Mouse (Mus musculus) CH12.LX (cell line): ENCODE data around the gene Lgals9. TPM values are rescaled to one million over a fixed set of nuclear protein-coding genes. Genes with fewer than 3 reads are reported as not detected.

Experiments used
- DNase-seq: peaks from one replicate; pipeline ENCODE4 v3.0.0-alpha.2; 2013; ENCODE audit errors: extremely low read depth
- H3K27ac ChIP-seq: 2 replicates; pipeline ENCODE4 v1.5.1; 2012; ENCODE audit warnings: low read depth, mild to moderate bottlenecking, control low read depth, moderate library complexity; ENCODE audit not compliant: insufficient read depth
- H3K27me3 ChIP-seq: replicated peaks from 2 replicates; pipeline ENCODE3; 2012; ENCODE audit warnings: inconsistent platforms
- H3K36me3 ChIP-seq, 2 experiments: replicated peaks in 1 of 2; 2 replicates each; pipeline versions ENCODE3 to v1.6.1; 2012; ENCODE audit warnings: inconsistent platforms in 1 of 2, low read length in 1 of 2, mild to moderate bottlenecking in 1 of 2, mixed read lengths in 1 of 2, moderate library complexity in 1 of 2; ENCODE audit not compliant: control insufficient read depth in 1 of 2, insufficient read depth in 1 of 2
- H3K4me1 ChIP-seq, 2 experiments: 2 replicates each; pipeline ENCODE4 v1.6.1; 2012; ENCODE audit warnings: inconsistent platforms in 1 of 2, moderate library complexity in 1 of 2; ENCODE audit not compliant: insufficient read depth in 2 of 2, control insufficient read depth in 1 of 2
- H3K4me2 ChIP-seq: 2 replicates; pipeline ENCODE4 v1.6.1; 2012; ENCODE audit warnings: low read depth, mild to moderate bottlenecking, control low read depth; ENCODE audit not compliant: poor library complexity, insufficient read depth, severe bottlenecking
- H3K4me3 ChIP-seq, 3 experiments: fragments of 150-350 bp in 1 of 3; sonication (generic) in 1 of 3; replicated peaks in 1 of 3; 2 replicates each; pipeline versions ENCODE3 to v1.5.1; 2011 to 2012; ENCODE audit warnings: low read depth in 2 of 3, low read length in 2 of 3, mild to moderate bottlenecking in 2 of 3, moderate library complexity in 2 of 3, control low read depth in 1 of 3, improper control_type of control experiment in 1 of 3, inconsistent platforms in 1 of 3, mixed read lengths in 1 of 3; ENCODE audit not compliant: poor library complexity in 1 of 3
- H3K79me2 ChIP-seq: replicated peaks from 2 replicates; pipeline ENCODE4 v1.6.1; 2012; ENCODE audit warnings: mild to moderate bottlenecking, moderate library complexity; ENCODE audit not compliant: control insufficient read depth, poor library complexity, insufficient read depth, severe bottlenecking; ENCODE audit errors: extremely low read depth
- H3K9ac ChIP-seq: 2 replicates; pipeline ENCODE4 v1.6.1; 2012; ENCODE audit warnings: low read depth, mild to moderate bottlenecking, control low read depth, moderate library complexity; ENCODE audit not compliant: insufficient read depth
- H3K9me3 ChIP-seq: replicated peaks from 2 replicates; pipeline ENCODE3; 2012; ENCODE audit warnings: low read length, inconsistent platforms, mixed read lengths
- BHLHE40 ChIP-seq: IDR thresholded peaks from 2 replicates; pipeline ENCODE4 v1.6.1; 2011; ENCODE audit warnings: mild to moderate bottlenecking, low read depth, low read length, improper control_type of control experiment
- CTCF ChIP-seq, 2 experiments: IDR thresholded peaks in 1 of 2; conservative IDR thresholded peaks in 1 of 2; 2 replicates each; pipeline ENCODE4 v1.5.1; 2011 to 2012; ENCODE audit warnings: low read depth in 2 of 2, low read length in 2 of 2, improper control_type of control experiment in 1 of 2, inconsistent platforms in 1 of 2, mild to moderate bottlenecking in 1 of 2, moderate library complexity in 1 of 2
- ELF1 ChIP-seq: IDR thresholded peaks from 2 replicates; pipeline ENCODE4 v1.6.1; 2014; ENCODE audit warnings: low read depth, mild to moderate bottlenecking, inconsistent platforms, low read length, improper control_type of control experiment
- EP300 ChIP-seq: IDR thresholded peaks from 2 replicates; pipeline ENCODE4 v1.6.1; 2011; ENCODE audit warnings: low read length, improper control_type of control experiment
- ETS1 ChIP-seq: conservative IDR thresholded peaks from 2 replicates; pipeline ENCODE4 v1.6.1; 2012; ENCODE audit warnings: low read depth, mild to moderate bottlenecking, inconsistent platforms, low read length, improper control_type of control experiment, moderate library complexity
- GABPA ChIP-seq: IDR thresholded peaks from 2 replicates; pipeline ENCODE4 v1.6.1; 2012; ENCODE audit warnings: low read depth, low read length, improper control_type of control experiment, inconsistent platforms; ENCODE audit not compliant: insufficient replicate concordance
- HCFC1 ChIP-seq: IDR thresholded peaks from 2 replicates; pipeline ENCODE4 v1.6.1; 2012; ENCODE audit warnings: low read depth, mild to moderate bottlenecking, inconsistent platforms, low read length, improper control_type of control experiment
- IRF4 ChIP-seq: IDR thresholded peaks from 2 replicates; pipeline ENCODE4 v1.6.1; 2014; ENCODE audit warnings: low read depth, mild to moderate bottlenecking, inconsistent platforms, low read length, improper control_type of control experiment
- JUND ChIP-seq: conservative IDR thresholded peaks from 2 replicates; pipeline ENCODE4 v1.6.1; 2011; ENCODE audit warnings: low read depth, low read length, improper control_type of control experiment
- KAT2A ChIP-seq: IDR thresholded peaks from 2 replicates; pipeline ENCODE4 v1.6.1; 2012; ENCODE audit warnings: low read length, improper control_type of control experiment, inconsistent platforms; ENCODE audit not compliant: insufficient replicate concordance
- MAX ChIP-seq: IDR thresholded peaks from 2 replicates; pipeline ENCODE4 v1.6.1; 2011; ENCODE audit warnings: low read length, improper control_type of control experiment
- MAZ ChIP-seq: IDR thresholded peaks from 2 replicates; pipeline ENCODE4 v1.6.1; 2012; ENCODE audit warnings: low read depth, mild to moderate bottlenecking, inconsistent platforms, low read length, improper control_type of control experiment, moderate library complexity
- MEF2A ChIP-seq: IDR thresholded peaks from 2 replicates; pipeline ENCODE4 v1.6.1; 2014; ENCODE audit warnings: low read depth, mild to moderate bottlenecking, inconsistent platforms, low read length, improper control_type of control experiment, borderline replicate concordance
- MXI1 ChIP-seq: IDR thresholded peaks from 2 replicates; pipeline ENCODE4 v1.6.1; 2011; ENCODE audit warnings: mild to moderate bottlenecking, low read depth, low read length, improper control_type of control experiment
- NELFE ChIP-seq: IDR thresholded peaks from 2 replicates; pipeline ENCODE4 v1.6.1; 2011; ENCODE audit warnings: low read depth, low read length, improper control_type of control experiment
- NRF1 ChIP-seq: IDR thresholded peaks from 2 replicates; pipeline ENCODE4 v1.6.1; 2014; ENCODE audit warnings: low read depth, mild to moderate bottlenecking, inconsistent platforms, low read length, improper control_type of control experiment, moderate library complexity
- POLR2A ChIP-seq: IDR thresholded peaks from 2 replicates; pipeline ENCODE4 v1.6.1; 2011; ENCODE audit warnings: low read depth, mild to moderate bottlenecking, improper control_type of control experiment, low read length
- POLR2AphosphoS2 ChIP-seq: IDR thresholded peaks from 2 replicates; pipeline ENCODE4 v1.6.1; 2011; ENCODE audit warnings: low read depth, low read length, improper control_type of control experiment
- RAD21 ChIP-seq: IDR thresholded peaks from 2 replicates; pipeline ENCODE4 v1.6.1; 2011; ENCODE audit warnings: low read depth, mild to moderate bottlenecking, low read length, improper control_type of control experiment, moderate library complexity
- RCOR1 ChIP-seq: conservative IDR thresholded peaks from 2 replicates; pipeline ENCODE4 v1.6.1; 2012; ENCODE audit warnings: low read depth, mild to moderate bottlenecking, inconsistent platforms, low read length, improper control_type of control experiment
- SMC3 ChIP-seq: IDR thresholded peaks from 2 replicates; pipeline ENCODE4 v1.6.1; 2011; ENCODE audit warnings: low read depth, low read length, improper control_type of control experiment
- TBP ChIP-seq: conservative IDR thresholded peaks from 2 replicates; pipeline ENCODE4 v1.6.1; 2011; ENCODE audit warnings: low read depth, low read length, improper control_type of control experiment
- TCF12 ChIP-seq: IDR thresholded peaks from 2 replicates; pipeline ENCODE4 v1.6.1; 2014; ENCODE audit warnings: low read depth, mild to moderate bottlenecking, inconsistent platforms, low read length, improper control_type of control experiment
- UBTF ChIP-seq: IDR thresholded peaks from 2 replicates; pipeline ENCODE4 v1.6.1; 2012; ENCODE audit warnings: low read depth, mild to moderate bottlenecking, inconsistent platforms, low read length, improper control_type of control experiment, moderate library complexity
- USF1 ChIP-seq: IDR thresholded peaks from 2 replicates; pipeline ENCODE4 v1.6.1; 2014; ENCODE audit warnings: low read depth, mild to moderate bottlenecking, inconsistent platforms, low read length, improper control_type of control experiment
- ZC3H11A ChIP-seq: IDR thresholded peaks from 2 replicates; pipeline ENCODE4 v1.6.1; 2012; ENCODE audit warnings: low read depth, mild to moderate bottlenecking, inconsistent platforms, low read length, improper control_type of control experiment
- ZMIZ1 ChIP-seq: IDR thresholded peaks from 2 replicates; pipeline ENCODE4 v1.6.1; 2012; ENCODE audit warnings: low read depth, mild to moderate bottlenecking, inconsistent platforms, low read length, improper control_type of control experiment
- ZNF384 ChIP-seq: IDR thresholded peaks from 2 replicates; pipeline ENCODE4 v1.6.1; 2012; ENCODE audit warnings: low read depth, low read length, improper control_type of control experiment, inconsistent platforms
- dilution Hi-C: fragments of 300-500 bp; cut with MboI; formaldehyde crosslinking; loops from 2 replicates; pipeline ENCODE4 v1.14.3; 2020; ENCODE audit warnings: low sequenced_read_pairs; ENCODE audit not compliant: extremely low pct_unique_long_range_greater_than_20kb, extremely low pct_ligation_motif_present
- in situ Hi-C: fragments of 300-500 bp; cut with MboI; formaldehyde crosslinking; loops from 3 replicates; pipeline ENCODE4 v1.14.3; 2019; ENCODE audit warnings: low sequenced_read_pairs, low pct_ligation_motif_present, low pct_unique_long_range_greater_than_20kb, mixed read lengths
- polyA plus RNA-seq: library from polyadenylated mRNA; unstranded; fragments of >175 nt; gene quantifications from 2 replicates; pipeline ENCODE4 v1.2.1, GENCODE M21; 2012; ENCODE audit warnings: low read depth; ENCODE audit not compliant: insufficient read length
- total RNA-seq, 2 experiments: library from RNA; depleted of rRNA; stranded (reverse); fragments of 300-350 nt in 1 of 2; fragments of >200 nt in 1 of 2; gene quantifications; 2 replicates each; pipeline ENCODE4 v1.2.3; 2012 to 2014

Gene Lgals9
- total and polyA plus RNA-seq, 3 experiments = 4.9 to 16.4 (median 5.0) TPM

- dilution Hi-C loops = no loop called here
- no peak overlapping the region for H3K4me2 ChIP-seq
- DNase-seq = no peak
- H3K4me3 ChIP-seq = no peak overlapping the region
- H3K9ac ChIP-seq = no peak overlapping the region
- no peak overlapping the region for H3K27ac ChIP-seq
- H3K27me3 ChIP-seq = no peaks in the 10 kb centered on the region
- H3K4me1 ChIP-seq = peaks cover 6 to 44% of the 10 kb centered on the region in 2 experiments
- peaks cover 88 to 98% of the 10 kb centered on the region in 2 experiments for H3K36me3 ChIP-seq
- in situ Hi-C loops = loop anchor here (5.0 kb wide), 2 partner anchors 51 to 181 kb away; no protein-coding TSS in a partner anchor
- H3K9me3 ChIP-seq = no peaks in the 10 kb centered on the region
- TF ChIP-seq ETS1 (no peak), NRF1 (no peak), HCFC1 (no peak), POLR2A (no peak), ZMIZ1 (no peak), TBP (no peak), ZC3H11A (no peak), NELFE (no peak), MAZ (no peak), CTCF (conservative IDR thresholded peaks at IDR 0.05 in 1 of 2, IDR thresholded peaks at IDR 0.05 in 1 of 2; ENCODE audit: low read depth in 2 of 2, low read length in 2 of 2) (no peak), RAD21 (no peak), MAX (no peak), KAT2A (no peak), ZNF384 (no peak), JUND (no peak), USF1 (no peak)
- no peaks in the 10 kb centered on the region for H3K79me2 ChIP-seq
Observed at GRCm38 (mm10) chr11:79031452-79031746, 46.7 kb upstream of the Lgals9 start.

GRCm38 (mm10) chr11:79030570-79031451 lies 46.1 kb upstream of the Lgals9 start:
- Histone ChIP-seq H3K9ac (no peak overlapping the region), H3K4me3 (no peak overlapping the region), H3K36me3 (peaks cover 87 to 98% of the 10 kb centered on the region in 2 experiments), H3K27me3 (no peaks in the 10 kb centered on the region), H3K27ac (no peak overlapping the region), H3K9me3 (no peaks in the 10 kb centered on the region), H3K4me1 (peaks cover 6 to 44% of the 10 kb centered on the region in 2 experiments), H3K4me2 (no peak overlapping the region), H3K79me2 (no peaks in the 10 kb centered on the region)
- DNase-seq = peak; percentile 80
- dilution Hi-C loops (no loop called here), in situ Hi-C loops (loop anchor here (5.0 kb wide), 2 partner anchors 51 to 181 kb away; no protein-coding TSS in a partner anchor)
- TF ChIP-seq RCOR1 (no peak), MEF2A (peak; percentile 32; the same call in 1 of the 2 replicates), CTCF (conservative IDR thresholded peaks at IDR 0.05 in 1 of 2, IDR thresholded peaks at IDR 0.05 in 1 of 2; ENCODE audit: low read depth in 2 of 2, low read length in 2 of 2) (peak; percentile 97 to 98), ZC3H11A (peak; percentile 99), POLR2AphosphoS2 (peak; percentile 33; the same call in 1 of the 2 replicates), RAD21 (peak; percentile 99), ELF1 (0 out of 2 replicates have a peak, but pooled peaks have one; percentile 14), TBP (no peak), ETS1 (peak; percentile 21; the same call in 1 of the 2 replicates), TCF12 (no peak), IRF4 (peak; percentile 54; the same call in 1 of the 2 replicates), MAX (no peak), NELFE (0 out of 2 replicates have a peak, but pooled peaks have one; percentile 32), GABPA (no peak), UBTF (no peak), BHLHE40 (peak; percentile 14; the same call in 1 of the 2 replicates), ZNF384 (peak; percentile 87), EP300 (no peak), MXI1 (no peak), SMC3 (peak; percentile 99)
- TF ChIP-seq, all 38 proteins: peak for 12
